Mouse (Mus musculus) ES-E14 (cell line): ENCODE results near the gene Atxn10. TPM values are rescaled to one million over a fixed set of nuclear protein-coding genes. Genes with fewer than 3 reads are reported as not detected.

Source experiments
- DNase-seq: peaks from one replicate; pipeline ENCODE4 v3.0.0-alpha.2; 2013; ENCODE audit warnings: low read depth, low spot score
- H3K27ac ChIP-seq: 2 replicates; pipeline ENCODE4 v1.5.1; 2012; ENCODE audit warnings: low read depth, mild to moderate bottlenecking, low read length, moderate library complexity, mixed read lengths; ENCODE audit not compliant: poor library complexity, insufficient read depth, severe bottlenecking
- H3K36me3 ChIP-seq: 2 replicates; pipeline ENCODE4 v1.6.1; 2012; ENCODE audit warnings: mild to moderate bottlenecking, low read length, moderate library complexity, mixed read lengths; ENCODE audit not compliant: control insufficient read depth, poor library complexity, insufficient read depth, severe bottlenecking
- H3K4me1 ChIP-seq, 2 experiments: fragments of 150-350 bp in 1 of 2; sonication (generic) in 1 of 2; 2 replicates each; pipeline ENCODE4 v1.6.1; 2012; ENCODE audit warnings: low read length in 2 of 2, mild to moderate bottlenecking in 1 of 2, mixed read lengths in 1 of 2; ENCODE audit not compliant: control insufficient read depth in 2 of 2, insufficient read depth in 2 of 2, poor library complexity in 1 of 2
- H3K4me3 ChIP-seq, 2 experiments: fragments of 150-350 bp in 1 of 2; sonication (generic) in 1 of 2; 2 replicates each; pipeline ENCODE4 v1.5.1; 2012; ENCODE audit warnings: low read length in 2 of 2, low read depth in 1 of 2, mild to moderate bottlenecking in 1 of 2, mixed read lengths in 1 of 2; ENCODE audit not compliant: insufficient read depth in 1 of 2, poor library complexity in 1 of 2, severe bottlenecking in 1 of 2
- H3K9ac ChIP-seq: 2 replicates; pipeline ENCODE4 v1.6.1; 2012; ENCODE audit warnings: low read depth, mild to moderate bottlenecking, low read length, mixed read lengths; ENCODE audit not compliant: poor library complexity, insufficient read depth, severe bottlenecking
- H3K9me3 ChIP-seq: fragments of 150-350 bp; sonication (generic); 2 replicates; pipeline ENCODE4 v1.6.1; 2012; ENCODE audit warnings: low read depth, mild to moderate bottlenecking, low read length; ENCODE audit not compliant: control insufficient read depth, insufficient read depth
- CHD2 ChIP-seq: IDR thresholded peaks from 2 replicates; pipeline ENCODE4 v1.6.1; 2014; ENCODE audit warnings: mild to moderate bottlenecking, low read depth, low read length, inconsistent platforms
- HCFC1 ChIP-seq: IDR thresholded peaks from 2 replicates; pipeline ENCODE4 v1.6.1; 2012; ENCODE audit warnings: low read length, inconsistent platforms, borderline replicate concordance; ENCODE audit not compliant: insufficient read depth
- MAFK ChIP-seq: IDR thresholded peaks from 2 replicates; pipeline ENCODE4 v1.6.1; 2014; ENCODE audit warnings: mild to moderate bottlenecking, low read depth, low read length, inconsistent platforms; ENCODE audit not compliant: insufficient read depth
- ZC3H11A ChIP-seq: IDR thresholded peaks from 2 replicates; pipeline ENCODE4 v1.6.1; 2012; ENCODE audit warnings: low read depth, mild to moderate bottlenecking, inconsistent platforms, low read length, borderline replicate concordance
- ZNF384 ChIP-seq: IDR thresholded peaks from 2 replicates; pipeline ENCODE4 v1.6.1; 2012; ENCODE audit warnings: low read depth, low read length, inconsistent platforms
- in situ Hi-C, 2 experiments: fragments of 600-800 bp; cut with MboI; formaldehyde crosslinking; loops; one replicate each; pipeline ENCODE4 v1.15.1; 2025; ENCODE audit warnings: low sequenced_read_pairs in 2 of 2, inconsistent platforms in 1 of 2; ENCODE audit not compliant: unreplicated experiment in 2 of 2
- total RNA-seq: library from RNA; depleted of rRNA; stranded (reverse); fragments of 300-350 nt; gene quantifications from 2 replicates; pipeline ENCODE4 v1.2.3, GENCODE M21; 2012

The Atxn10 gene
- total RNA-seq, 1 experiment = 195 TPM

GRCm38 (mm10) chr15:85395360-85395759, 59.3 kb downstream of the Atxn10 start:
- peaks cover 9% of the 10 kb centered on the region for H3K36me3 ChIP-seq
- H3K9me3 ChIP-seq = no peaks in the 10 kb centered on the region
- TF ChIP-seq CHD2 (no peak), ZC3H11A (no peak)
- no peak overlapping the region for H3K27ac ChIP-seq
- in situ Hi-C loops = no loop called here
- no peak overlapping the region for H3K4me3 ChIP-seq
- H3K9ac ChIP-seq = no peak overlapping the region
- DNase-seq = no peak
- no peaks in the 10 kb centered on the region for H3K4me1 ChIP-seq

- in situ Hi-C loops = no loop called here
Measured at GRCm38 (mm10) chr15:85401926-85402325, 65.9 kb downstream of the Atxn10 start.

GRCm38 (mm10) chr15:85403256-85403731, 67.2 kb downstream of the Atxn10 start:
- Histone ChIP-seq H3K36me3 (peaks cover 15% of the 10 kb centered on the region; the same call in 1 of the 2 replicates), H3K9ac (no peak overlapping the region), H3K27ac (no peak overlapping the region), H3K4me3 (no peak overlapping the region), H3K4me1 (peaks cover 2 to 3% of the 10 kb centered on the region in 2 experiments; a peak in 2 of 4 replicates), H3K9me3 (no peaks in the 10 kb centered on the region)
- in situ Hi-C loops = no loop called here
- TF ChIP-seq HCFC1 (no peak), CHD2 (no peak), ZNF384 (no peak), ZC3H11A (no peak), MAFK (no peak)
- no peak for DNase-seq

More at GRCm38 (mm10) chr15:85401926-85402325, 65.9 kb downstream of the Atxn10 start:
- no peak overlapping the region for H3K27ac ChIP-seq
- no peak overlapping the region for H3K4me3 ChIP-seq
- TF ChIP-seq CHD2 = no peak
- TF ChIP-seq ZC3H11A = no peak
- TF ChIP-seq MAFK = no peak
- no peak for TF ChIP-seq HCFC1
- TF ChIP-seq ZNF384 = no peak
- peaks cover 15% of the 10 kb centered on the region; the same call in 1 of the 2 replicates for H3K36me3 ChIP-seq
- peaks cover 2 to 3% of the 10 kb centered on the region in 2 experiments; a peak in 2 of 4 replicates for H3K4me1 ChIP-seq
- no peak for DNase-seq
- H3K9me3 ChIP-seq = no peaks in the 10 kb centered on the region
- H3K9ac ChIP-seq = no peak overlapping the region

GRCm38 (mm10) chr15:85404739-85405138, 68.7 kb downstream of the Atxn10 start:
- Histone ChIP-seq H3K4me3 (no peak overlapping the region), H3K9ac (no peak overlapping the region), H3K9me3 (no peaks in the 10 kb centered on the region), H3K27ac (no peak overlapping the region), H3K4me1 (peaks cover 2 to 3% of the 10 kb centered on the region in 2 experiments; a peak in 2 of 4 replicates), H3K36me3 (peaks cover 15% of the 10 kb centered on the region; the same call in 1 of the 2 replicates)
- no peak for TF ChIP-seq CHD2
- TF ChIP-seq MAFK = no peak
- TF ChIP-seq ZC3H11A = no peak
- TF ChIP-seq HCFC1 = no peak
- TF ChIP-seq ZNF384 = no peak
- DNase-seq = no peak
- in situ Hi-C loops = no loop called here

GRCm38 (mm10) chr15:85405567-85405966, 69.5 kb downstream of the Atxn10 start:
- no peak for DNase-seq
- Histone ChIP-seq H3K9me3 (no peaks in the 10 kb centered on the region), H3K27ac (no peak overlapping the region), H3K4me1 (peaks cover 2 to 3% of the 10 kb centered on the region in 2 experiments; a peak in 2 of 4 replicates), H3K9ac (no peak overlapping the region), H3K36me3 (peaks cover 12% of the 10 kb centered on the region; the same call in 1 of the 2 replicates), H3K4me3 (no peak overlapping the region)
- no peak for TF ChIP-seq ZC3H11A
- TF ChIP-seq HCFC1 = no peak
- TF ChIP-seq CHD2 = no peak
- no peak for TF ChIP-seq MAFK
- TF ChIP-seq ZNF384 = no peak
- in situ Hi-C loops = no loop called here
